Mouse (Mus musculus): Measurements from ENCODE around the gene Dusp27.
A peak's percentile ranks its signal among the peaks of the same experiment; 100 is the strongest.
"Not testable (repeated sequence)": the region's sequence is repeated elsewhere in the genome, so short reads cannot be mapped to it uniquely, and the experiment has no call there.

Gene Dusp27

DNA sequence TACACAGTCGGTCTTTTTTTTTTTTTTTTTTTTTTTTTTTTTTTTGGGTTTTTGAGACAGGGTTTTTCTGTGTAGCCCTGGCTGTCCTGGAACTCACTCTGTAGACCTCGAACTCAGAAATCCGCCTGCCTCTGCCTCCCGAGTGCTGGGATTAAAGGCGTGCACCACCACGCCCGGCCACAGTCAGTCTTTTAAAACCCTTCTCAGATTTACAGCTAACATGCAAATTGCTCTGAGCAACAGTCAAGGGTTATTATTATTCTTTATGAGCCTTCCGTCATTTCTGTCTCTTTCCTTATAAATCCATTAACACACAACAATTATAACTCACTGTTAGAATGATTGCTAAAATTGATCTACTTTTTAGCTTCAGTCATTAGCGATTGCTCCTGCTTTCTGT is 14.1 kb upstream of the Dusp27 start:
- not testable (repeated sequence) for DNase-seq

DNA sequence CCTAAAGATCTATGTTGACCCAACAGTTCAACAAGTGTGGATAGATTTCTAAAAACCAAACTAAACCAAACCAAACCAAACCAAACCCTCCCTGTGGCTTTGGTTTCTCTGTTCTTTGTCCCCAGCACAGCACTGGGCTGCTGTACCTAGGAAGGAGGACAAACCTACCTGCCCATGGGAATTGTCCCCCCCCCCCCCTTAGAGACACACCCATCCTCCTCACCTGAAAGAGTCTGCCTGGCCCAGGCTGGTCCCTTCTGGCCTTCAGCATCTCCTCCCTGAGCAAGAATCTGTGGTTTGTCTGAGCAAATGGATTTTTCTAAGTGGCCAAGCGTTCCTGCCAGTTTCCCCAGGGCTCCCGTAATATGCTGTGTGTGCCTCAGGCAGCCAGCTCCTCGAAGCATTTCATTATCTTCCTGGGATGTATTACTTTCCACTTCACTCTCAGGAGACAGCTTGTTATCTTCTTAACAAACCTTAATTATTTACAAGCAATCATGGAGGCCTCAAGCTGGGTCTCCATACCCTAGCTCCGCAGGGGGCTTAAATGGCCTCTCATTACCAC is 12.0 kb upstream of the Dusp27 start:
- DNase-seq = no peak

DNA sequence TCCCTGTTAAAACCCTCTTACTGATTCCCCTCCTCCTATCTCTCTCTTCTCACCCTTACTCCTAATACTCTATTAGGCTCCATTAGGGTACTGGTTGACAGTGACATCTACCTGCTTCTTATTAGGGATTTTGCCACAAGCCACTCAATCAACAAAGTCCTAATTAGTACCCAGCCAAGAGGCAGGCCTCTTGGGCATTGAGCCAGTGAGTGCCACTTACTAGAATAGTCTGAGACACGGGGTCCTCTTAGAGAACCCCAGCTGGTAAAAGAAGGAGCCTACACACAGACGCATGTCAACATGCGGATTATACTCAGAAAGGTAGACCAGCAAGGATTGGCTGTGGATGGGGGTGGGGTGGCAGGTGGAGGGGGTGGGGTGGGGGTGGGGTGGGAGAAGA is 11.4 kb upstream of the Dusp27 start:
- DNase-seq = no peak

DNA sequence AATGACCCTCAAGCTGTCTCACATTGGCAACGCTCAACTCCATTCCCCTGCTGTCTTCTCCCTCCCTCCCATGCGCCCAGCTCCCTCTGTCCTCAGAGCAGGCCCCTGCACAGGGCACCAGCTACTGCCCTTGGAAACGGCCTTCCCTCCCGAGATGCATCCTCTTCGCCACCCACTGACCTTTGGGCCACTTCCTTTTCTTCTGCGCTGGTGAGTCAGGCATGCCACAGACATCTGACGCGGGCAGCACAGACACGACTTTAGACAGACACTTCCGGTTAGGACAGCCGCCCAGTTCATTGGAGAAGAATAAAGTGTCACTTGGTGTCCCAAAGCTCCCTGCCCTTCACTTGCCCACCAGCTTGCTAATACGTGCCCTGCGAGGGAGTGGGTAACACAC is 10.4 kb upstream of the Dusp27 start:
- peak; percentile 95 for DNase-seq

- no peak for DNase-seq
Observed at GRCm38 (mm10) chr1:166137244-166137938, 9.7 kb upstream of the Dusp27 start.

- no peak for DNase-seq
Observed at GRCm38 (mm10) chr1:166135091-166135740, 7.5 kb upstream of the Dusp27 start.

DNA sequence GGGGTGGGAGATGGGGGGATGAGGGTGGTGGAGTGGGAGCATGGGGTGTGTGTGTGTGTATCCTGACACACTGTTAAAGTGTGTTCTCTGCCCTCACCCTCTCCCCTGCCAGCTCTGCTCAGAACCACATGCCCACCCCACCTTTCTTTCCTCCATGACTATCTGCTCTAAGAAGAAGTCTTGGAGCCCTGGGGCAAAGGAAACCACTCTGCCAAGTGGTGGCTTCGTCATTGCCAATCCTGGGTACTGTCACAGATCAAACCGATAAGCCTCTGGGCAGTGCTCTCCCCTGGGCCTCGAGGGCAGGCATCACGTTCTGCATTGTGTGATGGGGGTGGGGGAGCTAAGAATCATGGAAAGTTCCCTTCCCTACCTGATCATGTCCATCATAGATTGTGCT is 4.6 kb upstream of the Dusp27 start:
- DNase-seq = no peak

GRCm38 (mm10) chr1:166130224-166130860 is 2.6 kb upstream of the Dusp27 start, which contains the start of gene Gpa33:
Gene Gpa33, plus strand, starts transcription at chr1:166130238.
- peak; percentile 84 for DNase-seq

DNA sequence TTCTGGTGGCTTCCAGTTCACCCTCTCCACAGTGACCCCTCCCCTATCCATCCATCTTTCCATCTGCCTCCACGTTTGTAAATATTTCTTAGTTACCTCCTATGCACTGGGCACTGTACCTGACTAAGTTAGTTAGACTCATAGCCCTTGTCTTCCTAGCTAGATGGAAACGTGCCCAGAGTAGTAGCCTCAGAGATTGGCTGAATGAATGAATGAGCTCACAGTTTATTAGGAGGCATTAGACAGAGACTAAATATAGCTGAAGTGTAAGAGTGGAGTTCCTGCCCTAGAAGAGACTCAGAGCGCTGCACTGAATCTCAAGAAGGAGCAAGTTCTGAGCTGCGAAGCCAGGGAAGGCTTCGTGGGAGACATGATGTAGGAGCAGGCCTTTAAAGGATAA is 829 bp upstream of the Dusp27 start:
- peak; percentile 90 for DNase-seq

DNA sequence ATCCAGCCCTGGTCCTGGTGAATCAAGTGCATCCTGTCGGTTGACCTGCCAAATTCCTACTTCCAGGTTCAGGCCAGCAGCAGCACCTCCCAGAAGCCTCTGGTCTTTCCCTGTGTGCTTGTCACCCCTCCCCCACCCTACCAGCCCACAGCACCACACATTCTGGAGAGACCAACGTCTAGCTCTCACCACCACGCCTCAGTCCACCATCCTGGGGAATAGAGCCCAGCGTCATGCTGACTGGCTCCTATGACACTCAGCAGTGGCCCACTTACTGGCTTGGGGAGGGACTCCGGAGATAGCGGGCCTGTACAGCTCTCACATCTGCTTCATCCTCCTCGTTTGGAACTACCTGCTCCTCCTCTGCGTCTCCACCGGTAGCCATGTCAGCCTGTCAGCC is 927 bp downstream of the Dusp27 start:
- peak; percentile 94 for DNase-seq

DNA sequence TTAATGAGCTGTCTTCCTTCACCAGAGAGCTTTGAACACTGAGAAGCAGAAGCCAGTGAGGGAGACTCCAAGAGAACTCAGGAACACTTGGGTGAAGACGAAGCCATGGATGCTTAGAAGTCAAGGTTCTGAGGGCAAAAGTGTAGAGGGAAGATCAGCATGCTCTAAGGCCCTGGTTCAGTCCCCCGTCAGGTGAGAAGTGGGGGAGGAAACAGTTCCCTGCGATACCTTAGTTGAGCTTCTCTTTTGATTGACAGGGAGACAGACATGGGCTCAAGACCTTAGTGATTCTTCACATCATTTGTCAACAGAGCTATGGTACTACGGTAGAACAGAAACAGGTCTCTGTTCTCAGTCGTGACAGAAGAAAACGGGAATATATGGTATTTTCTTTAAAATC is 1.4 kb downstream of the Dusp27 start:
- no peak for DNase-seq

DNA sequence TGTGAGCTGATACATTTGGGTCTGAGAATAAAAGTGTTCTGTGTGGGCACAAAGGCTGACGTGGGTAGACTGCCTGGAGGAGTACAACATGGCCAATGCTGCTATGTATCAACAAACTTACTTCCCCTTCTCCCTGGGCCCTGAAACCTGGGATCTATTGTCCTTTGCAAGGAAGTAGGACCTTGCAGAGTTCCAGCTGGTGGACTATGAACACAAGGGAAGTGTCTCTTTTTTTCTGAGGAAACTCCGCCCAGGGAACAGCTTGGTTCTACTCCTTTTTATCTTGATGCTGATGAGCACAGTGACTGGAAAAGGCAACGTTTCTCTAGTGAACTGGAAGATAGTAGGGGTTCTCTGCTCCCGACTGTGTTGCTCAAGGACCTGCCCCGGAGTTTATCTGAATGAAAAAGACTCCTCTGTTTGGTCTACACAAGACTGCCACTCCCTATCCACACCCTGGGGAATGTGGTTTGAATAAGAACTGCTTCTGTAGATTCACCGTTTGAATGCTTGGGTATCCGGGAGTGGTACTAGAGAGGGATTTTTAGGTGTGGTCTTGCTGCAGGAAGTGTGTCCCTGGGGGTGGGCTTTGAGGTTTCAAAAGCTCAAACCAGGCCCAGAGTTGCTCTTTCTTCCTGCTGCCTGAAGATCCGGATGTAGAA is 2.7 kb downstream of the Dusp27 start:
- no peak for DNase-seq

GRCm38 (mm10) chr1:166123751-166124150 is 4.0 kb downstream of the Dusp27 start:
- DNase-seq = no peak

DNA sequence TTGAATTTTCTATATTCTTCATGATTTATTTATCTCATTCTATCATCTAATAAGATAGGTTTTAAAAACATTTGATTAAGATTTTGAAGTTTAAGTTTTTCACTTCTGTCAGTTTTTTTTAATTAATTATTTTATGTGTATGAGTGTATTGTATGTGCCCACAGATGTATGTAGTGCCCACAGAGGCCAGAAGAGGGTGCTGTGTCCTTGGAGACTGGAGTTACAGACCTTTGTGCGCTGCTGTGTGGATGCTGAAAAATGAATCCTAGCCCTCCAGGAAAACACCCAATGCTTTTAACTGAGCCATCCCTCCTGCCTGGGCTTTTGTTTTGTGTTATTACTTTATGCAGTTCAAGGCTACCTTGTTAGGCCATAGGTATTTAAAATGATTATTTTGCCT is 4.7 kb downstream of the Dusp27 start:
- DNase-seq = peak; percentile 40

DNA sequence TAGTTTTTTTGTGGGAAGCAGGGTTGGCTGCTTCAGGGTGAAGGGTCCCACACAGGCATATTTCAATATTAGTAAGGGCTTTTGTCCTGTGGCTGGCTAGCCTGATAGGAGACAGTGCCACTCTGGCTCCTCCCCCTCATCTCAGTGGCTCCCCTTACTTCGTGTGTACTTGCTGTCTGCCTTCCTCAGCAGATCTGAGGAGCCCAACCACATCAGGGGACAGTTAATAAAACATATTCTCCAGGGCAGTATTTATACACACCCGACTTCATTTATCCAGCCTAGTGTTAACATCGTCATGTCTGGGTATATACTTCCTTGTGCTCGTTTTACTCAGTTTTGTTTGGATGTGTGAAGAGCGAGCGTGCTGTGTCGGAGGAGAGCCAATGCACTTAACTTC is 5.6 kb downstream of the Dusp27 start:
- DNase-seq = peak; percentile 39

DNA sequence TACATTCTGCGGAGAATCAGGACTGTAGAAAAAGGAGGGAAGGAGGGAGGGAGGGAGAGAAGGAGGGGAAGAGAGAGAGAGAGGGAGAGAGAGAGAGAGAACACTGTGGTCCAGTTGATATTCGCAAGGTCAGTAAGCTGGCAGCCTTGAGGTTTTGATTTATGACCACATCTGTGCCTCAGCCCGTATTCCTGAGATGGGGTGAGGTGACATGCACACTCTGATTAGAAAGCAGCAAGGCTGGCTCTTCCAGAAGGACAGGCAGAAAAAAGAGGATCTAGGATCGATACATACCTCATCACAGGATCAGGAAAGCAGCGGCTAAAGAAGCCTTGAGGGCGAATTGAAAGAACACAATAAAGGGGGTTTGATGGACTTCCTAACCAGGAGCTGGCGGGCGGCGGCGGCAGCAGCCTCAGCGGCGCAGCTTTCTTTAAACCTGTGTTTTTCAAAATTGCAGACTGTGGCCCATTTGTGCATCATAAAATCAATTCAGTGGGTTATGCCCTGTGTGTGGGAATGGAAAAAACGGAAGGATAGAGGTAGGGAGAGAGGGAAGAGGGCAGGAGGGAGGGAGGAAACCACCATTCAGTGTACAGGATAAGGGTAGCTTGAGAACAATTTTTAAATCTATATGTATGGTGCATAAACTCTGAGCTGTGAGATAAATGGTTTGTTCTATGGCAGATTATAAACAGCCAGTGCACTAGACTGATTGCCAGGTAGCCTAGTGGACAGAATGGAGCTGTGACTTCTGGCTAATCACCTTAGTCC is 9.7 kb downstream of the Dusp27 start:
- DNase-seq = no peak

DNA sequence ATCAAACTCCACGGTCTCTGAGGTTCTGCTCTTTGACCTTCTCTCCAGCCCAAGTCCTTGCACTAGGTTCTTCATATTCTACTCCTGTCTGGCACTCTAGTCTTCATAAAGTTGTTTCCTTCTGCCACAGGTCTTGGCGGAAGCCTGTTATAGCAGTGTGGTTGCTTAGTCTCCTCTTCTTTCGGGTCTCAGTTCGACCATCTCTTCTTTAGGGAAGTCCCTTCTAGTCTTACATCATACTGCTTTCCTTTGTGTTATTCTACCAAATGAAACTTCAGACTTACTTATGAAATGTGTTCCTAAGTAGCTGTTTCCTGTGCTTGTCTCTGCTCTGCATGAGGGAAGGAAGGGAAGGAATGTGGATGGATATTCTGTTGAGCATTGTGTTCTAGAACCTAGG is 12.0 kb downstream of the Dusp27 start:
- peak; percentile 22 for DNase-seq

GRCm38 (mm10) chr1:166114986-166115385 is 12.7 kb downstream of the Dusp27 start:
- peak; percentile 57 for DNase-seq

- peak; percentile 53 for DNase-seq
Observed at GRCm38 (mm10) chr1:166105464-166105863, 22.3 kb downstream of the Dusp27 start.

- peak; percentile 82 for DNase-seq
Observed at GRCm38 (mm10) chr1:166104858-166105257, 22.9 kb downstream of the Dusp27 start.

DNA sequence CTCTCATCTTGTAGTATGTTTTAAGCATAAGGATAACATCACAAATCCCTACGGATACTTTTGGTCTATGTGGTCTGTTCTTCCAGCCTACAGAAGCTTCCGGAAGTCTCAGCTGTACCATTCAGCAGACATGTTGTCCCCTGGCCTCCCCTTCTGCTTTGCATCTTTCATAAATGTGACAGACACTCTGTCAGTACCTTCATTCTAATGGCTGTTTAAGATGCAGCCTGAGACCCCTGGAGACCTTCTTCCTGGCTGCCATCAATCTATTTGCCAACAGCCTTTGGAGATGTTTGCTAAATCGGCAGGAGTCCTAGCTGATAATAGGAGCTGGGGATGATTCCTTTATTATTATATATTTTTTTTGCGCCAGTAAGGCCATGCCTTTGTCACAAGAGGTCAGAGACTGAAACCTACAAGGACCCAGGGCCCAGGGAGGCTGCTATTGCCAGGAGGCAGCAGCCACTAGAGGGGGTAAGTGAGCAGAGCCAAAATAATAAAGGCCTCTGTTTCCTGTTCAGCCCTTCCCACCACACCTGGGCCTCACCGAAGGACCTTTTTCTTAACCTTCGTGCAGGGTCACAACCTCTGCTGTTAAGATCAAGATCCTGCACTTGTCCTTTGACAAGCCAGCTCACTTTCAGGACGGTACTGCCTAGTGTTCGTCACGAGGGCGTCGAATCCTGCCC is 24.7 kb downstream of the Dusp27 start:
- DNase-seq = peak; percentile 79

- DNase-seq = peak; percentile 46
Observed at GRCm38 (mm10) chr1:166098120-166098519, 29.6 kb downstream of the Dusp27 start.

Data from heart, adult 11 months (tissue).